Mouse (Mus musculus): ENCODE measurements around the gene Pdzd2. TPM values are rescaled to one million over a fixed set of nuclear protein-coding genes. Genes with fewer than 3 reads are reported as not detected.
"Not testable (repeated sequence)": the region's sequence is repeated elsewhere in the genome, so short reads cannot be mapped to it uniquely, and the experiment has no call there.

Pdzd2 gene
- polyA plus RNA-seq, 1 experiment, result 19.8 TPM

DNA sequence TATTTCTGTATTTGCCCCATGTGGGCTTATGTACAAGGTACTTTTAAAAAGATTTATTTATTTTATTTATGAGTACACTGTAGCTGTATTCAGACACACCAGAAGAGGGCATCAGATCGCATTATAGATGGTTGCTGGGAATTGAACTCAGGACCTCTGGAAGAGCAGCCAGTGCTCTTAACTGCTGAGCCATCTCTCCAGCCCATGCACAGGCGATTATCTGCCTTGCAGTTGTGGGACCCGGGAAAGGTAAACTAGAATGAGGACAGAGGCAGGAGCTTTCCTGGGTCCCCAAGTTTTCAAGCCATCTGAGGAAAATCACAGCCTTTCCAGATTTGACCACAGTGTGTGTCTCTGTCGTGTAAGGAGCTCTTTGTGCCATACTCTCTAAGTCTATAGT lies 370.9 kb downstream of the Pdzd2 start:
- H3K27ac ChIP-seq (ENCODE audit: insufficient read depth, low read length), result no peak overlapping the region
- H3K4me1 ChIP-seq (ENCODE audit: control insufficient read depth, insufficient read depth, low read length), result peaks cover 2% of the 10 kb centered on the region; the same call in 1 of the 2 replicates
- H3K4me3 ChIP-seq (ENCODE audit: insufficient read depth, low read length), result no peak overlapping the region
- TF ChIP-seq CTCF (IDR thresholded peaks at IDR 0.05; ENCODE audit: extremely low read depth, insufficient read depth, low read length) (no peak), POLR2A (IDR thresholded peaks at IDR 0.05; ENCODE audit: extremely low read depth, insufficient read depth, low read length) (no peak)

DNA sequence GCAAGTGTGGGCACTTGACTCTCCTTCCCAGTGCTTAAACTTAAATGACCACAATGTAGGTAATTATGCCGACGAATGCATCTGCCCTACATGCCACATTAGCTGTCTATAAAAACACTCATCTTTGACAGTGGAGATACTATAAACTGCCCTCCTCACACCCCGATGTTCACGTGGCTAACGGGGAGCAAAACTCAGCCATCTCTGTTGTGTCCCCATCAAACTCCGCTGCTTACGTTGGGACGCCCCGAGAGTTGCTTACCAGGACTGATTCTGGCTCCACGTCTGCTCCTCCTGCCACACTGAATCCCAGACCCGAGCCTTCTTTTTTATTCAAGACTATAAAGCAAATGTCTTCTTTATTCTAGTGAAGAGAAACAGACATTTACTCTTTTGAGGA lies 371.4 kb downstream of the Pdzd2 start:
- Histone ChIP-seq H3K4me1 (ENCODE audit: control insufficient read depth, insufficient read depth, low read length) (peaks cover 2% of the 10 kb centered on the region; the same call in 1 of the 2 replicates), H3K27ac (ENCODE audit: insufficient read depth, low read length) (no peak overlapping the region), H3K4me3 (ENCODE audit: insufficient read depth, low read length) (no peak overlapping the region)
- TF ChIP-seq POLR2A (IDR thresholded peaks at IDR 0.05; ENCODE audit: extremely low read depth, insufficient read depth, low read length) (no peak), CTCF (IDR thresholded peaks at IDR 0.05; ENCODE audit: extremely low read depth, insufficient read depth, low read length) (no peak)

DNA sequence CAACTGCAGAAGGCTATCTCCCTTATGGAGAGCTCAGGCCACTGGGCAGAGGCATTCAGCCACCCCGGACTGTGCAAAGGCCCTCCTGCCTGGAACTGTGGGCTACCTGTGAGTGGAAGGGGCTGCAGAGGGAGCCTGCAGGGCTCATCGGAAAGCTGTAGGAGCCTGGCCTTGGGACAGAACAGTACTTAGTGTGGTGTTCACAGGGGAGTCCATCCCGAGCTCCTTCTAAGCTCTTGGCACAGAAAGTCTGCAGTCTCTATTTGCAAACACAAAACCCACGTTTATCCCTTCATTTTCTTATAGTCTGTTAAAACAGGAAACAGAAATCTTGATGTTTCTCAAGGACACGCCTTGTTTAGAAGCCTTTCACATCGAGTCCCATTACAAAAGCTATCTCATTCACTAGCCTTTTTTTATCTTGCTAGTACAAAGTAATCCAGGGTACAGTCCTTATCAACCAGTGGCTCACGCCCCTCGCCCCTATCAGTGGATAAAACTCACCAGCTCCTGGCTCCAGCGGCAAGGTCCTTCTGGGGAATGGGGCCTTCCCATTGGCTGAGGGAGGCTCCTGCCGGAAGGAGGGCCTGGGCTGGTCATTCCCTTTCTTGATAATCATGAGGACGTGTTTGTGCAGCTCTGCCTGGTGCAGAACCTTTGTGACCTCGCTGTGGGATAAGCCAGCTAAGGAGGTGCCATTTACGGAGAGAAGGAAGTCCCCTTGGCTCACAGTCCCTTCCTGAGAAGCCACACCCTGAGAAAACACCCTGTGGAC lies 372.2 kb downstream of the Pdzd2 start:
- Histone ChIP-seq H3K4me1 (ENCODE audit: control insufficient read depth, insufficient read depth, low read length) (peaks cover 4% of the 10 kb centered on the region), H3K27ac (ENCODE audit: insufficient read depth, low read length) (no peak overlapping the region), H3K4me3 (ENCODE audit: insufficient read depth, low read length) (no peak overlapping the region)
- TF ChIP-seq POLR2A (IDR thresholded peaks at IDR 0.05; ENCODE audit: extremely low read depth, insufficient read depth, low read length), result no peak
- no peak for TF ChIP-seq CTCF (IDR thresholded peaks at IDR 0.05; ENCODE audit: extremely low read depth, insufficient read depth, low read length)

DNA sequence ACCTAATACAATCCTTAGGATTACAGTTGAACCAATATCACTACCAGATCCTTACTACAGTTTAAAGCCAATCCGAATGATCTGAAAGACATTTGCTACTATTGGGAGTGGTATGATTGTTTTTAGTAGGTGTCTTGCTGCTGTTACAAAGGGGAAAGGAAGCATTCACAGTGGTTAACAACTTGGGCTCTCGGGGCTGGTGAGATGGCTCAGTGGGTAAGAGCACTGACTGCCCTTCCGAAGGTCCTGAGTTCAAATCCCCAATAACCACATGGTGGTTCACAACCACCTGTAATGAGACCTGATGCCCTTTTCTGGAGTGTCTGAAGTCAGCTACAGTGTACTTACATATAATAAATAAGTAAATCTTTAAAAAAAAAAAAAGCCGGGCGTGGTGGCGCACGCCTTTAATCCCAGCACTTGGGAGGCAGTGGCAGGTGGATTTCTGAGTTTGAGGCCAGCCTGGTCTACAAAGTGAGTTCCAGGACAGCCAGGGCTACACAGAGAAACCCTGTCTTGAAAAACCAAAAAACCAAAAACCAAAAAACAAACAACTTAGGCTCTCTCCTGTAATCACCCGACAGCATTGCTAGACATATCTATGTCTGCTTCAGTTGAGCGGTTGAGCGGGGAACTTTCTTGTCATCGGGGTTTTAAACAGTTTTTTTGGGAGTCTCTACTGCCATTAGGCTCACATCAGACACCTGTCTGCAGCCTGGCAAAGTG lies 373.0 kb downstream of the Pdzd2 start:
- H3K27ac ChIP-seq (ENCODE audit: insufficient read depth, low read length); H3K4me1 ChIP-seq (ENCODE audit: control insufficient read depth, insufficient read depth, low read length); H3K4me3 ChIP-seq (ENCODE audit: insufficient read depth, low read length): not testable (repeated sequence)

DNA sequence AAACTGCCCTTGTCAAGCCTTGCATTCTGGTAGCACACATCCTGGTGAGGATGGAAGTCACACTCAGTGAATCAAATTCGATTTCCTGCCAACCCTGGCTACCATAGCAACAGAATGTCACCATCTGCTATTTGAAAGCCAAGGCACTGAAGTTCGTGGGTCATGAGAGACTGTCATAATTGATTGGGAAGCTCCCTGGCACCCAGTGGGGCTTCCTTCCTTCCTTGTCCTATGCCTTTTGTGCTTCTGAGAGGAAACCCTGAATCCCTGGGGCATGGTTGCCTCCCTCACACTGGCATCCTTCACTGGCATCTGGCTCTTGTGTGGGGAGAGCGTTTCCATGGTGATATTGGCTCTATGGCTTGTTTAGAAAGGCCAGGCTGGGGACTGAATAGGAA lies 373.7 kb downstream of the Pdzd2 start:
- Histone ChIP-seq H3K27ac (ENCODE audit: insufficient read depth, low read length) (no peak overlapping the region), H3K4me1 (ENCODE audit: control insufficient read depth, insufficient read depth, low read length) (peaks cover 7% of the 10 kb centered on the region), H3K4me3 (ENCODE audit: insufficient read depth, low read length) (no peak overlapping the region)
- no peak for TF ChIP-seq CTCF (IDR thresholded peaks at IDR 0.05; ENCODE audit: extremely low read depth, insufficient read depth, low read length)
- no peak for TF ChIP-seq POLR2A (IDR thresholded peaks at IDR 0.05; ENCODE audit: extremely low read depth, insufficient read depth, low read length)

DNA sequence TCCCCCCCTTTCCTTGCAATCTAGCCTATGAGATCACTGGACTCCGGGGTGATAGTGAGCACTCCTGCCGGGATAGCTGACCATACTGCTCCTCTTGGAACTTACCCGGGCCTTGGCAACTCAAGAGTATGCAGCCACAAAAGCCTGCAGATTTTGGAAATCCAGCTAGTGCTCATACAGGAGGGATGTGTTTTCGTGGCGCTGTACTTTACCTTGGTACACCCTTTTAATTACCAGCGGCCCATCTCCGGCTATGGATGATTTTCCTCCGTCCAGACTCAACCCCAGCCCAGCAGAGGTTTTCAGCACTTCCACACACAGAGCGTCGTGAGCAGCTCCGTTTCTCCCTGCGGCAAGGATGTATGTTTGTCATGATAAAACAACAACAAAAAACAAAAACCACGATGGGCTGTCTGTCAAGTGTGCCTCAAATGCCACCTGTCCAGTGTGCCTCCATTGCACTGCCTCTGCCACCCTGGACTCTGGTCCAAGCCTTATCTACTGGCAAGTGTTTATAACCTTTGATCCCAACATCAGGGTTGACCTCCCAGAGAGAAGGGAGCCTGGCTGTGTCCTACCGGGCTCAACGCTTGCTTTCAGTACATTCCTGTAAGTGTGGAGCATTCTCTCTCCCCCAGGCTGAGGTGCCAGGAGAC lies 374.2 kb downstream of the Pdzd2 start:
- TF ChIP-seq POLR2A (IDR thresholded peaks at IDR 0.05; ENCODE audit: extremely low read depth, insufficient read depth, low read length) (no peak), CTCF (IDR thresholded peaks at IDR 0.05; ENCODE audit: extremely low read depth, insufficient read depth, low read length) (no peak)
- Histone ChIP-seq H3K4me3 (ENCODE audit: insufficient read depth, low read length) (no peak overlapping the region), H3K27ac (ENCODE audit: insufficient read depth, low read length) (no peak overlapping the region), H3K4me1 (ENCODE audit: control insufficient read depth, insufficient read depth, low read length) (peaks cover 7% of the 10 kb centered on the region)

DNA sequence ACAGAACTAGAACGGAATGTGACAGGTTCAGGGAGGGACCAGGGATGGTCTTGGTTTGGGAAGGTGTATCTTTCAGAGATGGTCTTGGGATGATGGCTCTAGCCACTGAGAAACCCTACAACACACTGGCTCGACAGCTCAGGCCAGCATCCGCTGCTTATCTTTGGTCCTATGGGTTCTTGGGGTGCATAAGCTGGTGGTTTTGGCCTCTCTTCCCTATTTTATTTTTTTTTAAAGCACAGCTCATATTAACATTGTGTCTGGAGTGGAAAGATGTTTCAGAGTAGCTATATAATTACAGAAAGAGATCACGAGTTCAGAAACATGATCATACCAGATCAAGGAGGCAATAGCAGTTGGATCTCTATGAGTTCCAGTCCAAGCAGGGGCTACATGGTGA lies 375.6 kb downstream of the Pdzd2 start:
- Histone ChIP-seq H3K4me3 (ENCODE audit: insufficient read depth, low read length) (no peak overlapping the region), H3K27ac (ENCODE audit: insufficient read depth, low read length) (no peak overlapping the region), H3K4me1 (ENCODE audit: control insufficient read depth, insufficient read depth, low read length) (peaks cover 7% of the 10 kb centered on the region)
- no peak for TF ChIP-seq CTCF (IDR thresholded peaks at IDR 0.05; ENCODE audit: extremely low read depth, insufficient read depth, low read length)
- TF ChIP-seq POLR2A (IDR thresholded peaks at IDR 0.05; ENCODE audit: extremely low read depth, insufficient read depth, low read length), result no peak

DNA sequence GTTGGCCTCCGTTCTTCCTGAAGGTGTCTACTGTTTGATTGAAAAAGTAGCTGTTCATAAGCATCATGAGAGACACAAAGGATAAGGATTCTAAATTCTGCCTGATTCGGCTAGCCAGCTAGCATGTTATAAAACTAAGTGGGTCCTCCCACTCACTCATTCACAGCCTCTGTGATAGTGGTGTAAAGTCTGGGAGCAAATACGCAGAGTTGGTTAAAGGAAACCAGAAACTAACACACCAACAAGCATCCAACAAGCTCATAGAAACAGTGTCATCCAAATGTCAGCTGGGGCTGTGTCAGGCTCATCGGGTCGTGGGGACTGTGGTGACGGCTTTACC lies 377.1 kb downstream of the Pdzd2 start:
- peaks cover 7% of the 10 kb centered on the region for H3K4me1 ChIP-seq (ENCODE audit: control insufficient read depth, insufficient read depth, low read length)
- H3K4me3 ChIP-seq (ENCODE audit: insufficient read depth, low read length), result no peak overlapping the region
- TF ChIP-seq CTCF (IDR thresholded peaks at IDR 0.05; ENCODE audit: extremely low read depth, insufficient read depth, low read length), result no peak
- TF ChIP-seq POLR2A (IDR thresholded peaks at IDR 0.05; ENCODE audit: extremely low read depth, insufficient read depth, low read length), result no peak
- no peak overlapping the region for H3K27ac ChIP-seq (ENCODE audit: insufficient read depth, low read length)

DNA sequence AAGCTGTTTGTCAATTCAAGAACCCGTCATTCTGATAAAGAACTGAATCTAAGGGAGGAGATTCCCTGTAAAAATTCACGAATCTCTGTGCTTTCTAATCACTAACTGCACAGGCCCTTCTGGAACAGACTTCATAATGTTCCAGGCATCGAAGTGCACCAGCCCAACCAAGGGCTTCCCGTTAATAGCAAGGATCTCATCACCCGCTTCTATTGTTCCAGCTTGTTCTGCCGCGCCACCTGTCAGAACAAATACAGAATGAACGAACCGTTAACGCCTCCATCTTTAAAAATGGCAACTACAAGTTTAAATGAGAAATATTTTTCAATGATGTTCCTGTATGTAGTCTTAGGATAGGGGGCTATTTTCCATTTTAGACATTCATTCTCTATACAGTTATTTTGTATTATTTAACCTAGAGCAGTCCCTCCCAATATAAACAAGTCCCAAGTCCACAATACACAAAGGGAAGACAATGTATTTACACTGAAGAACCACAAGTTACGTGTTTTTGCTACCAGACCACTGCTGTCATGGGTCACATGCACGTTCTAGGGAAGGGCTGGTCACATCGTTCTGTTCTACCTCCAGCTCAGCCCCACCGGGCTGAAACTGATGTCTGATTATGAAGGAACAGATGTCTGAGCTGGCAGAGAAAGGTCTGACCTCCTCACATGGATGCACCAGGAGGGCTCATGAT lies 377.6 kb downstream of the Pdzd2 start:
- Histone ChIP-seq H3K4me1 (ENCODE audit: control insufficient read depth, insufficient read depth, low read length) (peaks cover 7% of the 10 kb centered on the region), H3K4me3 (ENCODE audit: insufficient read depth, low read length) (no peak overlapping the region), H3K27ac (ENCODE audit: insufficient read depth, low read length) (no peak overlapping the region)
- no peak for TF ChIP-seq POLR2A (IDR thresholded peaks at IDR 0.05; ENCODE audit: extremely low read depth, insufficient read depth, low read length)
- no peak for TF ChIP-seq CTCF (IDR thresholded peaks at IDR 0.05; ENCODE audit: extremely low read depth, insufficient read depth, low read length)
